ENCODE assay signal across 15 mouse cellular contexts in the genomic region with DNA sequence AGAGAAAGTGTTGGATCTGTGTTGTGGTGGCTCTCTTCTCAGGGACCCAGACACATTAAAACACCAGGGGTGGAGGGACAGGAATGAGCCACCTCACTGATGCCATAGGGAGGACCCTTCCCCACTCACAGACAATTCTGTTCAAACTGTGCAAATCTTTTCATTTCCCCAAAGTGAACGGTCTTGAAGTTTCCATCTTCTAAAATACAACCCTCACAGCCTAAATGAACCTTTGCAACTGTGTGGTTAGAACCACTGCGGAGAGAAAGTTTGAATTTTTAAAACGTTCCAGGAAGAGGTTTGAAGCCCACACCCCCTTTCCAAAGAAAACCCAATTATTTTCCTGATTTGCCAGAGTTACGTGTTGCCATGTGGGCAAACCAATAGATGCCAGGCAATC.
DNase-seq lines count a peak whose midpoint lies in the region; ATAC-seq and TF ChIP-seq lines count a peak whose summit lies in the region.
"Had no signal": no experiment of that assay in that cellular context is flagged by ENCODE, and none has a peak within 500 bp of the region (broad histone marks: within the 10 kb centered on the region; RNA-seq: fewer than 3 reads in every experiment).

No protein-coding gene starts in this region.

- TF ChIP-seq CTCF in midbrain, postnatal 0 days (IDR thresholded peaks at IDR 0.05), result no peak

- peaks cover 72% of the 10 kb centered on the region for H3K4me1 ChIP-seq in forebrain, embryonic 10.5 days
- peaks cover 34% of the 10 kb centered on the region for H3K4me1 ChIP-seq in forebrain, embryonic 11.5 days (replicated peaks; ENCODE audit: control insufficient read depth, insufficient read depth, low read length)
- no peaks in the 10 kb centered on the region for H3K4me1 ChIP-seq in embryonic facial prominence, embryonic 14.5 days (ENCODE audit: control insufficient read depth, insufficient read depth, low read length)
- H3K4me1 ChIP-seq in hindbrain, embryonic 14.5 days (replicated peaks; ENCODE audit: control insufficient read depth, insufficient read depth, low read length), result peaks cover 43% of the 10 kb centered on the region
- peaks cover 2% of the 10 kb centered on the region; the same call in 1 of the 2 replicates for H3K4me1 ChIP-seq in midbrain, postnatal 0 days (ENCODE audit: insufficient read depth, low read length)

- no peak for DNase-seq in forebrain, embryonic 10.5 days (ENCODE audit: extremely low spot score, low spot score)
- DNase-seq in forebrain, embryonic 11.5 days (ENCODE audit: low spot score), result no peak
- DNase-seq in embryonic facial prominence, embryonic 14.5 days (ENCODE audit: low spot score), result no peak
- no peak for DNase-seq in hindbrain, embryonic 14.5 days (ENCODE audit: low spot score)
- DNase-seq in midbrain, postnatal 0 days (ENCODE audit: low spot score), result no peak
- no peak for DNase-seq in heart, adult 18-20 months
- no peak for DNase-seq in thymus, postnatal 0 days (ENCODE audit: low spot score)
- DNase-seq in layer of hippocampus, postnatal 10 days (ENCODE audit: low spot score in 2 of 2), result no peak
- DNase-seq: kidney, postnatal 10 days; lung, adult 18-20 months; right cerebral cortex, postnatal 25 days had no signal

- peak overlapping the region; percentile 48 for H3K4me3 ChIP-seq in forebrain, embryonic 10.5 days
- no peak overlapping the region for H3K4me3 ChIP-seq in forebrain, embryonic 11.5 days (ENCODE audit: low read depth, low read length)
- no peak overlapping the region for H3K4me3 ChIP-seq in embryonic facial prominence, embryonic 14.5 days (ENCODE audit: low read depth, low read length)
- H3K4me3 ChIP-seq in hindbrain, embryonic 14.5 days (replicated peaks; ENCODE audit: low read length), result no peak overlapping the region
- H3K4me3 ChIP-seq in midbrain, postnatal 0 days (ENCODE audit: low read depth, low read length), result no peak overlapping the region
- H3K4me3 ChIP-seq: heart, embryonic 15.5 days had no signal

- no peaks in the 10 kb centered on the region for H3K9me3 ChIP-seq in forebrain, embryonic 10.5 days
- H3K9me3 ChIP-seq in forebrain, embryonic 11.5 days (ENCODE audit: control insufficient read depth, low read length), result no peaks in the 10 kb centered on the region
- no peaks in the 10 kb centered on the region for H3K9me3 ChIP-seq in embryonic facial prominence, embryonic 14.5 days (ENCODE audit: control insufficient read depth, low read length)
- H3K9me3 ChIP-seq in hindbrain, embryonic 14.5 days (ENCODE audit: control insufficient read depth, low read length), result no peaks in the 10 kb centered on the region
- no peaks in the 10 kb centered on the region for H3K9me3 ChIP-seq in midbrain, postnatal 0 days (ENCODE audit: low read length)
- H3K9me3 ChIP-seq: heart, embryonic 15.5 days; limb, embryonic 13.5 days had no signal

- H3K9ac ChIP-seq in forebrain, embryonic 11.5 days (ENCODE audit: low read length), result no peak overlapping the region
- H3K9ac ChIP-seq in embryonic facial prominence, embryonic 14.5 days (ENCODE audit: low read depth, low read length), result no peak overlapping the region
- H3K9ac ChIP-seq in hindbrain, embryonic 14.5 days, result no peak overlapping the region
- no peak overlapping the region for H3K9ac ChIP-seq in midbrain, postnatal 0 days (replicated peaks; ENCODE audit: low read length, poor library complexity, severe bottlenecking)
- H3K9ac ChIP-seq: heart, embryonic 15.5 days; limb, embryonic 13.5 days had no signal

- ATAC-seq in forebrain, embryonic 11.5 days (replicated peaks; ENCODE audit: low FRiP score), result no peak
- no peak for ATAC-seq in embryonic facial prominence, embryonic 14.5 days (ENCODE audit: low read depth)
- no peak for ATAC-seq in hindbrain, embryonic 14.5 days (ENCODE audit: low FRiP score)
- ATAC-seq in midbrain, postnatal 0 days (ENCODE audit: low FRiP score), result no peak
- ATAC-seq: Patski had no signal

- H3K27ac ChIP-seq in forebrain, embryonic 10.5 days, result 0 out of 2 replicates have a peak overlapping the region, but pooled peaks have one; percentile 17
- no peak overlapping the region for H3K27ac ChIP-seq in forebrain, embryonic 11.5 days (ENCODE audit: low read depth, low read length)
- H3K27ac ChIP-seq in embryonic facial prominence, embryonic 14.5 days (replicated peaks; ENCODE audit: low read depth, low read length), result no peak overlapping the region
- no peak overlapping the region for H3K27ac ChIP-seq in hindbrain, embryonic 14.5 days
- peak overlapping the region; percentile 39; the same call in 1 of the 2 replicates for H3K27ac ChIP-seq in midbrain, postnatal 0 days (ENCODE audit: low read depth, low read length)
- H3K27ac ChIP-seq: heart, embryonic 15.5 days; limb, embryonic 13.5 days had no signal

- 16% methylated on average over 4 of the region's 4 CpGs for WGBS in forebrain, embryonic 10.5 days
- 17% methylated on average over 4 of the region's 4 CpGs for WGBS in forebrain, embryonic 11.5 days
- 18% methylated on average over 4 of the region's 4 CpGs for WGBS in embryonic facial prominence, embryonic 14.5 days
- 18% methylated on average over 4 of the region's 4 CpGs for WGBS in hindbrain, embryonic 14.5 days
- WGBS in midbrain, postnatal 0 days, result 18% methylated on average over 4 of the region's 4 CpGs

- H3K36me3 ChIP-seq in forebrain, embryonic 10.5 days (replicated peaks), result no peaks in the 10 kb centered on the region
- H3K36me3 ChIP-seq in forebrain, embryonic 11.5 days (ENCODE audit: control insufficient read depth, insufficient read depth, low read length), result no peaks in the 10 kb centered on the region
- H3K36me3 ChIP-seq in embryonic facial prominence, embryonic 14.5 days (ENCODE audit: control insufficient read depth, insufficient read depth, low read length), result no peaks in the 10 kb centered on the region
- H3K36me3 ChIP-seq in hindbrain, embryonic 14.5 days (replicated peaks; ENCODE audit: control insufficient read depth, insufficient read depth), result no peaks in the 10 kb centered on the region
- H3K36me3 ChIP-seq in midbrain, postnatal 0 days (ENCODE audit: insufficient read depth, low read length), result no peaks in the 10 kb centered on the region
- H3K36me3 ChIP-seq: heart, embryonic 15.5 days; limb, embryonic 13.5 days had no signal

- H3K4me2 ChIP-seq in forebrain, embryonic 11.5 days (ENCODE audit: low read depth, low read length, severe bottlenecking), result no peak overlapping the region
- peak overlapping the region; percentile 48 for H3K4me2 ChIP-seq in embryonic facial prominence, embryonic 14.5 days (ENCODE audit: low read depth, low read length)
- H3K4me2 ChIP-seq in hindbrain, embryonic 14.5 days (replicated peaks), result peak overlapping the region; percentile 53
- peak overlapping the region; percentile 45 for H3K4me2 ChIP-seq in midbrain, postnatal 0 days (ENCODE audit: low read depth, low read length, poor library complexity, severe bottlenecking)
- H3K4me2 ChIP-seq: heart, embryonic 15.5 days had no signal

- H3K27me3 ChIP-seq in forebrain, embryonic 10.5 days (ENCODE audit: poor library complexity, severe bottlenecking), result peaks cover 82% of the 10 kb centered on the region
- peaks cover 16% of the 10 kb centered on the region for H3K27me3 ChIP-seq in forebrain, embryonic 11.5 days (ENCODE audit: control insufficient read depth, insufficient read depth, low read length)
- peaks cover 58% of the 10 kb centered on the region for H3K27me3 ChIP-seq in embryonic facial prominence, embryonic 14.5 days (replicated peaks; ENCODE audit: control insufficient read depth, insufficient read depth, low read length)
- H3K27me3 ChIP-seq in hindbrain, embryonic 14.5 days (ENCODE audit: control insufficient read depth, insufficient read depth, low read length), result peaks cover 13% of the 10 kb centered on the region
- H3K27me3 ChIP-seq in midbrain, postnatal 0 days (ENCODE audit: insufficient read depth, low read length), result no peaks in the 10 kb centered on the region; the same call in 1 of the 2 replicates
- H3K27me3 ChIP-seq: CH12.LX had no signal

Comparison
In these comparisons a context has a peak if more than half of its experiments do, and no peak if none do; other contexts are left out.
1. H3K27ac ChIP-seq: peak in forebrain, embryonic 10.5 days (single experiment) and midbrain, postnatal 0 days (single experiment); none in forebrain, embryonic 11.5 days (single experiment), embryonic facial prominence, embryonic 14.5 days (single experiment) and hindbrain, embryonic 14.5 days (single experiment).